Mouse (Mus musculus): ENCODE measurements at regions not wholly inside any gene's neighbourhood (a gene's known extent, or its start where the extent isn't known, plus 50 kb on each side); places are given as distances from the start of the nearest gene placed in this dataset.

GRCm38 (mm10) chr2:115339034-115339433 is 242.5 kb upstream of the BC052040 start:
- TF ChIP-seq CTCF (conservative IDR thresholded peaks at IDR 0.05; ENCODE audit: low read length) (no peak), POU5F1 (IDR thresholded peaks at IDR 0.05; ENCODE audit: borderline replicate concordance, low read length) (no peak)
